Mouse (Mus musculus) intestine, postnatal 0 days (tissue): ENCODE data around the gene Lca5l. TPM values are rescaled to one million over a fixed set of nuclear protein-coding genes. Genes with fewer than 3 reads are reported as not detected.
A peak's percentile ranks its signal among the peaks of the same experiment; 100 is the strongest.
"Not testable (repeated sequence)": the region's sequence is repeated elsewhere in the genome, so short reads cannot be mapped to it uniquely, and the experiment has no call there.

Source experiments
- ATAC-seq: fragments of 200-750 bp; cut with Nextera tagmentation; 2 replicates; pipeline ENCODE4 v1.8.0; 2017; ENCODE audit warnings: mild to moderate bottlenecking, moderate TSS enrichment, moderate library complexity
- H3K27ac ChIP-seq: fragments of 300-500 bp; sonication (generic); 2 replicates; pipeline ENCODE4 v1.5.1; 2014; ENCODE audit warnings: mild to moderate bottlenecking, low read depth, low read length, moderate library complexity
- H3K27me3 ChIP-seq: fragments of 300-500 bp; sonication (generic); replicated peaks from 2 replicates; pipeline ENCODE4 v1.6.1; 2014; ENCODE audit warnings: low read length, mixed read lengths; ENCODE audit not compliant: control insufficient read depth, insufficient read depth
- H3K36me3 ChIP-seq: fragments of 300-500 bp; sonication (generic); 2 replicates; pipeline ENCODE4 v1.6.1; 2014; ENCODE audit warnings: mild to moderate bottlenecking, moderate library complexity; ENCODE audit not compliant: control insufficient read depth, insufficient read depth
- H3K4me1 ChIP-seq: fragments of 300-500 bp; sonication (generic); replicated peaks from 2 replicates; pipeline ENCODE4 v1.6.1; 2014; ENCODE audit warnings: antibody characterized with exemption, low read length, mixed read lengths; ENCODE audit not compliant: control insufficient read depth, insufficient read depth
- H3K4me2 ChIP-seq: fragments of 300-500 bp; sonication (generic); replicated peaks from 2 replicates; pipeline ENCODE4 v1.6.1; 2014; ENCODE audit warnings: low read depth, mild to moderate bottlenecking, moderate library complexity
- H3K4me3 ChIP-seq: fragments of 300-500 bp; sonication (generic); 2 replicates; pipeline ENCODE4 v1.5.1; 2014; ENCODE audit warnings: low read depth, low read length
- H3K9ac ChIP-seq: fragments of 300-500 bp; sonication (generic); 2 replicates; pipeline ENCODE4 v1.6.1; 2014; ENCODE audit warnings: mild to moderate bottlenecking, low read depth, low read length
- H3K9me3 ChIP-seq: fragments of 300-500 bp; sonication (generic); 2 replicates; pipeline ENCODE4 v1.6.1; 2016; ENCODE audit warnings: mixed run types; ENCODE audit not compliant: control insufficient read depth
- CTCF ChIP-seq: sonication (generic); IDR thresholded peaks from 2 replicates; pipeline ENCODE4 v1.5.1; 2016; ENCODE audit warnings: low read depth, mild to moderate bottlenecking, control low read depth, antibody characterized with exemption, moderate library complexity
- WGBS: fragments of 180-500 bp; shearing (Covaris S2); extraction: QIAGEN DNeasy Blood & Tissue Kit; methylation state at CpG from one replicate; pipeline ENCODE4 v1.1.7; 2014; 5-methylcytosine and 5-hydroxymethylcytosine counted together
- polyA plus RNA-seq: library from polyadenylated mRNA; unstranded; fragments of >200 nt; fragmentation: Nextera tagmentation; extraction: Ambion mirVana; gene quantifications from 2 replicates; pipeline ENCODE4 v1.2.1, GENCODE M21; 2015

The Lca5l gene
- polyA plus RNA-seq, 1 experiment from 2014 or later: 0.44 TPM

DNA sequence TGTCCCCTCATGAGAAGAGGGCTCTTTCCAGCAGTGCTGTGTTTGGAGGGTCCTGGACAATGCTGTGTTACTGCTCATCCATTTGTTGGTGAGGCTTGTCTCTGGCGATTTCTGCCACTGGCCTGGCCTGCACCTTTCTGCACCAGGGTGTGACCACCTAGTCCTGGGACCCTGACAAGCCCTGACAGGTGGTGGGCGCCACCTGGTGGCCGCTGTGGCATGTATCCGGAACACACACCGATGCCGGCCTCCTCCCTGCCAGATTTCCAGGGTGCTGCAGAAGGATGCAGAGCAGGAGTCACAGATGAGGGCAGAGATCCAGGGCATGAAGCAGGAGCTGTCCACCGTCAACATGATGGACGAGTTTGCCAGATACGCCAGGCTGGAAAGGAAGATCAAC is 40.5 kb downstream of the Lca5l start:
- H3K36me3 ChIP-seq: peaks cover 14% of the 10 kb centered on the region; the same call in 1 of the 2 replicates
- ATAC-seq: peak; percentile 41; the same call in 1 of the 2 replicates
- H3K27ac ChIP-seq: 0 out of 2 replicates have a peak overlapping the region, but pooled peaks have one; percentile 28
- no peaks in the 10 kb centered on the region for H3K27me3 ChIP-seq
- 15% methylated on average over 9 of the region's 9 CpGs for WGBS
- H3K4me1 ChIP-seq: no peaks in the 10 kb centered on the region
- H3K9ac ChIP-seq: no peak overlapping the region
- 0 out of 2 replicates have a peak overlapping the region, but pooled peaks have one; percentile 17 for H3K4me2 ChIP-seq
- no peaks in the 10 kb centered on the region for H3K9me3 ChIP-seq
- peak; percentile 97 for TF ChIP-seq CTCF
- H3K4me3 ChIP-seq: no peak overlapping the region

- 0 out of 2 replicates have a peak overlapping the region, but pooled peaks have one; percentile 17 for H3K4me2 ChIP-seq
- WGBS: 28% methylated on average over 4 of the region's 4 CpGs
- H3K4me1 ChIP-seq: no peaks in the 10 kb centered on the region
- H3K9ac ChIP-seq: no peak overlapping the region
- H3K4me3 ChIP-seq: no peak overlapping the region
- H3K36me3 ChIP-seq: peaks cover 14% of the 10 kb centered on the region; the same call in 1 of the 2 replicates
- TF ChIP-seq CTCF: no peak
- ATAC-seq: no peak
- H3K27ac ChIP-seq: 0 out of 2 replicates have a peak overlapping the region, but pooled peaks have one; percentile 28
- H3K9me3 ChIP-seq: no peaks in the 10 kb centered on the region
- H3K27me3 ChIP-seq: no peaks in the 10 kb centered on the region
Observed at GRCm38 (mm10) chr16:96150995-96151394, 41.1 kb downstream of the Lca5l start.

GRCm38 (mm10) chr16:96149311-96149710 is 42.8 kb downstream of the Lca5l start:
- Histone ChIP-seq H3K4me2 (no peak overlapping the region), H3K27me3 (no peaks in the 10 kb centered on the region), H3K4me3 (no peak overlapping the region), H3K9me3 (no peaks in the 10 kb centered on the region), H3K9ac (no peak overlapping the region), H3K27ac (peak overlapping the region; percentile 54; the same call in 1 of the 2 replicates), H3K4me1 (no peaks in the 10 kb centered on the region; the same call in 1 of the 2 replicates), H3K36me3 (peaks cover 14% of the 10 kb centered on the region; the same call in 1 of the 2 replicates)
- no peak for ATAC-seq
- TF ChIP-seq CTCF: no peak
- WGBS: 66% methylated on average over 9 of the region's 9 CpGs

DNA sequence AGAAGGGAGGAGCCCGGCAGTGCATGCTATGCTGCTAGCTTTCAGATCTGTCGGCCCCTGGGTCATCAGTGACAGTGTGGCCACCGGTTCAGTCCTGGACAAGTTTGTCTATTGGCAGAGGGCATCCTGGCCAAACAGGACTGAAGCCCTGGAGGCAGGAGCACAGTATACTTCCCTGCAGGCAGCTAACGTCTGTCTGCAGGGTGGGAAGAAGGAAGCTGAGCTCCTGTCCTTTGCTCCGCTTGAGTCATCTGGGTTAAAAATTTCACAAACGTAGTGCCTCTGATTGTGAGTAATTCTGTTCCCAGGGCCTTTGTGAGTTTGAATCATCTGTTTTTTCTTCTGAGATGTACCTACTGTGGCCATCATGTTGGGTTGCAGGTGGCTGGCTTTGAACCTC is 43.2 kb downstream of the Lca5l start:
- 47% methylated on average over 6 of the region's 6 CpGs for WGBS
- H3K9ac ChIP-seq: no peak overlapping the region
- no peaks in the 10 kb centered on the region for H3K9me3 ChIP-seq
- peak overlapping the region; percentile 54; the same call in 1 of the 2 replicates for H3K27ac ChIP-seq
- TF ChIP-seq CTCF: no peak
- no peaks in the 10 kb centered on the region; the same call in 1 of the 2 replicates for H3K4me1 ChIP-seq
- no peak for ATAC-seq
- H3K36me3 ChIP-seq: peaks cover 14% of the 10 kb centered on the region; the same call in 1 of the 2 replicates
- H3K27me3 ChIP-seq: no peaks in the 10 kb centered on the region
- no peak overlapping the region for H3K4me2 ChIP-seq
- H3K4me3 ChIP-seq: no peak overlapping the region

DNA sequence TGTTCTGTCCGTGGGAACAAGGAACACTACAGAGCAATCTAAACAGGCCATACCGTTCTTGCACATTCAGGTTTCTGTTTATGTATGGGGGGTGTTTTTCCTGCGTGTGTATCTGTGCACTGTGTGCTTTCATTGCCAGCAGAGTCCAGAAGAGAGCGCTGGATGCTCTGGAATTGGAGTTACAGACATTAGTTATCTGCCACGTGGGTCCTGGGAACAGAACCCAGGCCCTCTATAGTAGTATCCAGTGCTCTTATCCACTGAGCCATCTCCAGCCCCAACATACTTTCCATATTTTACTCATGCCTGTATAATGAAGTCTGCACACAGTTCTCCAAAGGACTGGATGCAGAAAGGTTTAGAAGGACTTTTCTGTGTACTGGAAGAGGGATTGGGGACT is 46.3 kb downstream of the Lca5l start:
- peak overlapping the region; percentile 53; the same call in 1 of the 2 replicates for H3K9ac ChIP-seq
- H3K36me3 ChIP-seq: 0 out of 2 replicates have a peak, but pooled peaks cover 4% of the 10 kb centered on the region
- no peaks in the 10 kb centered on the region for H3K9me3 ChIP-seq
- no peak; the same call in 1 of the 2 replicates for ATAC-seq
- H3K4me2 ChIP-seq: peak overlapping the region; percentile 99
- peak; percentile 26; the same call in 1 of the 2 replicates for TF ChIP-seq CTCF
- H3K27ac ChIP-seq: 0 out of 2 replicates have a peak overlapping the region, but pooled peaks have one; percentile 50
- H3K4me3 ChIP-seq: peak overlapping the region; percentile 81
- H3K4me1 ChIP-seq: no peaks in the 10 kb centered on the region; the same call in 1 of the 2 replicates
- no peaks in the 10 kb centered on the region for H3K27me3 ChIP-seq
- 0% methylated on average over 5 of the region's 5 CpGs for WGBS

- H3K27me3 ChIP-seq: no peaks in the 10 kb centered on the region
- H3K27ac ChIP-seq: peak within 1 kb of the TSS; percentile 50; the same call in 1 of the 2 replicates
- peak; percentile 99 for ATAC-seq
- H3K9me3 ChIP-seq: no peaks in the 10 kb centered on the region
- no peaks in the 10 kb centered on the region; the same call in 1 of the 2 replicates for H3K4me1 ChIP-seq
- under 1% methylated on average over 68 of the region's 68 CpGs for WGBS
- 0 out of 2 replicates have a peak, but pooled peaks cover 4% of the 10 kb centered on the region for H3K36me3 ChIP-seq
- H3K4me3 ChIP-seq: peak within 1 kb of the TSS; percentile 81
- peak within 1 kb of the TSS; percentile 53; the same call in 1 of the 2 replicates for H3K9ac ChIP-seq
- TF ChIP-seq CTCF: peak; percentile 99
- peak within 1 kb of the TSS; percentile 99 for H3K4me2 ChIP-seq
Observed at GRCm38 (mm10) chr16:96145110-96145800, 46.8 kb downstream of the Lca5l start, which contains the start of gene Wrb. Gene Wrb, plus strand, starts transcription at chr16:96145407.

GRCm38 (mm10) chr16:96144748-96145109 is 47.3 kb downstream of the Lca5l start:
- not testable (repeated sequence) for H3K27me3 ChIP-seq, H3K9me3 ChIP-seq, H3K9ac ChIP-seq, H3K36me3 ChIP-seq, H3K27ac ChIP-seq, H3K4me1 ChIP-seq
- H3K4me3 ChIP-seq: 0 out of 2 replicates have a peak overlapping the region, but pooled peaks have one; percentile 81
- peak; percentile 20 for ATAC-seq
- peak overlapping the region; percentile 99; the same call in 1 of the 2 replicates for H3K4me2 ChIP-seq
- 23% methylated on average over 6 of the region's 6 CpGs for WGBS
